Mouse (Mus musculus): ENCODE measurements around the gene Lta.

Lta gene

GRCm38 (mm10) chr17:35175382-35175781, 29.8 kb downstream of the Lta start:
- DNase-seq, result no peak

- DNase-seq, result no peak
Observed at GRCm38 (mm10) chr17:35174201-35174977, 30.8 kb downstream of the Lta start.

DNA sequence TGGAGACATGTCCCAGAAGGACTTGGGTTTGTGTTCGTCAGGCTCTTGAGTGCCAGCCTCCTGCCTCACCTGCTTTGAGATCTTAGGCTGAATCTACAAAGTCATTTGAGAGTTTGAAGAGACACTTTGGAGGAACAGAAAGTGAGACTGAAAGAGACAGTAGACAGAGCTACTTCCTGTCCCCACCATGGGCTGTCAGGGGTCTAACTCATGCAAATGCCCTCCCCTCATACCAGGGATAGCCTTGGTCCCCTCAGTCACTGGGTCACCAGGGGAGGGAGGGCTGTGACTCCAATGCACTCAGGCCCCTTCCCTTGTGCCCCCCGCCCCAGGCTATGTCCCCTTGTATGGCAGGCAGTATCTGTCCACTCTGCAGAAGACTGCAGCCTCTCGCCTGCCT, 31.8 kb downstream of the Lta start:
- no peak for DNase-seq

DNA sequence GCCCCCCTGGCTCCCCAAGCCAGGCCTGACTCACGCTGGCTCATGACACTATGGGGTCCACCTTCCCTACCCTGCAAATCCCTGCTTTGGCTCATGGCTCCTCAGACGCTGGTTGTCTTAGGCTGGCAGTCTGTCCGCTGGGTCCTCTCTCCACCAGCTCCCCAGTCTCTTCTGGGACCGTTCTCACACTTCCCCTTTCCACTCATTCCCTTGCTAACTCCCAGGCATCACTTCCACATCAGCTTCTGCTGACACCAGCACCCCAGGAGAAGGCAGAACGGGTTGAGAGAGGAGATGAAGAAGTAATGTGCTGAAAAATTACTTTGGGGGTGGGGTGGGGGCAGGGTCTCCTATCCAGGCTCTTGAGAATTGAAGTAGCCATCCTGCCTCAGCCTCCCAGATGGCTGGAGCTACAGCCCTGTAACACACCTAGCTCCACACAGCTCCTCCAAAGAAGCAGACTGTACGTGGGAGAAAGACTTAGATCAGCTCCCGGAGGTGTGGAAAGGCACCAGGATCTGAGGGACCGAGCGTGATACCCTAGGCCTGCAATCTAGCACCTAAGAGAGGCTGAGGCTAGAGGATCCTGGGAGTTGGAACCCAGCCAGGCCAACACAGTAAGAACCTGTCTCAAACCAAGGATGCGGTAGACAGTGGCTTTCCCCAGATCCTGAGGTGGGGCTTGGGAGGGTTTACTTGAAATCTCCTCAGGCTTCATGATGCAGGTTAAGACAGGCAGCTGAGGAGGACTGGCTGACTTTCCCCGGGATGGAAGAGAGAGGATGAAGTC, 32.5 kb downstream of the Lta start:
- peak; percentile 53 for DNase-seq

DNA sequence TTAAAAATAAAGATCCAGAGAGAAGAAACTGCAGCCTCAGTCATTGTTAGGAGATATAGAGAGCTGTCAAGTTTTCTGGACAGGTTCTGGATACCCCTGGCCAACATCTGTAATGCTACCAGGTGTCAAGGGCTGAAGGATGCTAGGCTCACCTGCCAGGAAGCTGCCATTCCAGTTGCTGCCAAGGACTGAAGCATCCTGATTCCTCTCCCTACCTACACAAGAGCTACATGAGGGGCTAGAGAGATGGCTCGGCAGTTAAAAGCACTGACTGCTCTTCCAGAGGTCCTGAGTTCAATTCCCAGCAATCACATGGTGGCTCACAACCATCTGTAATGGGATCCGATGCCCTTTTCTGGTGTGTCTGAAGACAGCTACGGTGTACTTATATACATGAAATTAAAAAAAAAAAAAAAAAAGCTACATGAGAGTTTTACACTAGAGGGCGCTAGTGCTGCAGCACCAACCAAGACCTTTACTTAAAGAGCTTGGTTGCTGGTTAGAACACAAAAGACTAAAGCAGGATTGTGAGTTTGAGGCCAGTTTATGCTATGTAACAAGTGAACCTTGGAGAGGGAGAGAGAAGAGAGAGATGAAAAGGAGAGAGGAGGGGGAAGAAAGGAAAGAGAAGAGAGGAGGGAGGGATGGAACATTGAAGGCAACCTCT, 36.5 kb downstream of the Lta start:
- no peak for DNase-seq

DNA sequence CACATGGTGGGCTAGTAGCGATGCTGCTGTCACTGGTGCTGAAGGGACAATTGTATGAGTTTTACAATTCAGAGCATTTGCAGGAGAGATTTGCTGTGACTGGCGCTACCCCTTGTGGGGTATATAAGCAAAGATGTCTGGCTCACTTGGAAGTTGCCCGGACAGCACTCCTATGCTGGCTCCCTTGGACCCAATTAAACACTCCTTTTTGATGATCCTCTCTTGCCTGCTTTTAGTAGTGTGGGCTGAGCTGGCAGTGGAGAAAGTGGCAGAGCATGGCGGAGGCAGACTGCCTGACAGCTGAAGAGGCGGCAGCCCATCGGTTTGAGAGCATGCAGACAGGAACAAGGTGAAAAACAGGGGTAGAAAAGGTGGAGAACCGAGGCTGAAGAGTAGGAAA, 37.4 kb downstream of the Lta start:
- no peak for DNase-seq

DNA sequence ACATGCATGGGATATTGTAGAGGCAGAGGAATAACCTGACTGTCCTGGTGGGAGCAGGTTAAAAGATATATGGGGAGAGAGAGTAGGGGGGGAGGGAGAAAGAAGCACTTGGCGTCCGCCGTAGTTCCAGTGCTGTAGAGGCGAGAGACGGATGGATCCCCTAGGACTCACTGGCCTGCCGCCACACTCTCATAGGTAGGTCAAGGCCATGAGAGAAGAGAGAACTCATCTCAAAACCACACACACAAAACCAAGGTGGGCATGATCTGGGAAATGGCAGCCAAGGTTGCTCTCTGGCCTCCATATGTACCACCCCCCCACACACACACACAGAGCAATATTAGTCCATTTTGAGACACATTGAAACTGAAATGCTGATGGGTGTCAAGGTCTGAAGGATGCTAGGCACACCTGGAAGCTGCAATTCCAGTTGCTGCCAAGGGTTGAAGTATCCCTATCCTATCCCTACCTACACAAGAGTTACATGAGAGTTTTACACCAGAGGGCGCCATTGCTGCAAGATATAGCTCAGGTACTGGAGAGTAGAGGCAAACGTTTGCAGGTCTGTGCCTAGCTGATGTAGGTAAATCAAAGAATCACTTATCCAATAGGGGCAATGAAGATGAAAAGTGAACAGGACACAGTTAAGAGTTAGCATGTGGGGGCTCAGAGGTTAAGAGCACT, 38.7 kb downstream of the Lta start:
- DNase-seq, result peak; percentile 67

DNA sequence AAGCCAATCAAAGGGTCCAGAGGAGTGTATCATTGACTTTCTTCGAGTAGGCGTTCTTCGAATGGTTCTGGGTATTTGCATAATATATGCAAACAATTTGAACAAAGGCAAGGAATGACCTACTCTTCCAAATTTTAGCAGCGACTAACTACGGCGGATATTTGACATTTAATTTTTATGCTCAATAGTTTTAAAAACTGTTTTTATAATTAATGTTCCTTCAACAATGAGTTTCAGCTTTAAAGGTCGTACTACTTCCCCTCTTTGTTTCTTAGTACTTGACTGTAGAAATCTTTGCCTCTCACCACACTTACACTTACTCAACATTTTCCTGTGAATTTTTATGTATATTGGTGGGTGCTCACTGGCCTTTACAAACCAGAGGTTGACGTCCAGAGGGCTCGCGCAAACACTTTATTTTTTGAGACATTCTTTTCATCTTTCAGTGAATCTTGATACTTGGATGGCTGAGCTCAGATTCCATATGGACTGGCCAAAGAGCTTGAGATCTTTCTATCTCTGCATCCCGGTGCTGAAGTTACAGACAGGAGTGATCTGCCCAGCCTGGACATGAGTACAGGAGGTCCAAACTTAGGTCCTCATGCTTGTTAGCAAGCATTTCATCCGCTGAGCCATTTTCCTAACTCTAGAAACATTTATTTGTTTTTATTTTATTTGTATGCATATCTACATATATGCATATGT, 39.5 kb downstream of the Lta start:
- DNase-seq, result no peak

DNA sequence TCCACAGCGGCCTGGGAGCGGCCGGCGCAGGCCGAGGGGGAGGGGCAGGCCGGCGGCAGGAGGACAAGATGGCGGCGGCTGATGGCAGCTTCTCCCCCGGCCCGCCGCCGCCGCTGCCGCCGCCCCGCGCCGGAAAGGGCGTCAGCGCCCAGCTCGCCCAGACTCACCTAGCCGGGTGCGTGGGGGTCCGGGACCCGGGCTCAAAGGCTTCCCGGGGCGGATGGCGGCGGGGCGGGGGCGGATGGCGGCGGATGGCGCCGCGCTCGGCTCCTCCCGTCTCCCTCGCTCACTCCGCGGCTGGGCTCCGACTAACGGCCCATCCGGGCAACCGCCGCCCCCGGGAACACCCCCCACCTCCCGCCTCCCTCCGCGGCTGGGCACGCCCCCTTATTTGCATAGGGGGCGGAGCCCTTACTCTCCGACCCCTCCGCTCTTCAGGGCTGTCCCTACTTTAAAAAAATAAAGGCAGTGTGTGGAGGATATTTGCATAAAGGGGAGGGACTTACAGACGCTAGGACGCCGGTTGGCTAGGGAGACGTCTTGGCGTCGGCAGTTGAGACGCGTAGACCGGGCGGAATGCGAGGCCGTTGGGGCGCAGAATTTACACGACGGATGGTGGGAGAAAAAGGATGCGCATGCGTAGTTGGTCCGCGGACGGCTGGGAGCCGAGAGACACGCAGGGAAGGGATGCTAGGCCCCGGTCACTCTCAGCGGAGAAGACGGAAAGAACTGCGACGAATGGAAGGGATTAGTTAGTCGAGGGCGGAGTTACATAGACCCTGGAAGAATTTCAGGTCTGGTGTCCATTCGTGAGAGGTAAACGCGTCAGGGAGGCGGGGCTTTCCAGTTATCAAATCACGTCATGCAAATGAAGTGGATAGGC, 40.3 kb downstream of the Lta start, which contains the start of gene Prrc2a:
Prrc2a (minus strand) TSS at position 330 of the 883 bp plus-strand sequence.
- peak; percentile 99 for DNase-seq

- DNase-seq, result no peak
Observed at GRCm38 (mm10) chr17:35164218-35164567, 41.0 kb downstream of the Lta start.

- DNase-seq, result no peak
Observed at GRCm38 (mm10) chr17:35163326-35164081, 41.6 kb downstream of the Lta start.

GRCm38 (mm10) chr17:35162730-35163129, 42.4 kb downstream of the Lta start:
- DNase-seq, result no peak

DNA sequence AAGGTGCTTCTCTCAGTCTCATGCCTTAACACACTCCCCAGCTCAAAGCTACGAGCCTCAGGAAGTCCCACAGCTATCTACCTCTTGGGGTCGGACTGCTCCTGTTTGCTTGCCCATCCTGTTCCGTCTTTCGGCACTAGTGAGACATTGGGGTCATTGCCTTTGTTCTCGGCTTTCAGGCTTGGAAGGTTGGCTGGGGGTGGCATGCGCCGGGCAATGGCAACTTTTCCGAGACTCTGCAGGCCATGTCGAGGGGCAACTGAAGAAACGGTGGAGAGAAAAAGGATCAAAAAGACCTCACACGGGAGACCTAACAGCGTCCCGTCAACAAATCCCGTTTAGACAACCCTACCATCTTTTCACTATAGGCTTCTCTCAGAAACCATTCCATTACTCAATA, 43.0 kb downstream of the Lta start:
- no peak for DNase-seq

- DNase-seq, result no peak
Observed at GRCm38 (mm10) chr17:35161421-35161820, 43.7 kb downstream of the Lta start.

GRCm38 (mm10) chr17:35159638-35160037, 45.5 kb downstream of the Lta start:
- no peak for DNase-seq

- no peak for DNase-seq
Observed at GRCm38 (mm10) chr17:35158850-35159593, 46.1 kb downstream of the Lta start.

- no peak for DNase-seq
Observed at GRCm38 (mm10) chr17:35157661-35158175, 47.4 kb downstream of the Lta start.

GRCm38 (mm10) chr17:35157254-35157653, 47.9 kb downstream of the Lta start:
- DNase-seq, result no peak

DNA sequence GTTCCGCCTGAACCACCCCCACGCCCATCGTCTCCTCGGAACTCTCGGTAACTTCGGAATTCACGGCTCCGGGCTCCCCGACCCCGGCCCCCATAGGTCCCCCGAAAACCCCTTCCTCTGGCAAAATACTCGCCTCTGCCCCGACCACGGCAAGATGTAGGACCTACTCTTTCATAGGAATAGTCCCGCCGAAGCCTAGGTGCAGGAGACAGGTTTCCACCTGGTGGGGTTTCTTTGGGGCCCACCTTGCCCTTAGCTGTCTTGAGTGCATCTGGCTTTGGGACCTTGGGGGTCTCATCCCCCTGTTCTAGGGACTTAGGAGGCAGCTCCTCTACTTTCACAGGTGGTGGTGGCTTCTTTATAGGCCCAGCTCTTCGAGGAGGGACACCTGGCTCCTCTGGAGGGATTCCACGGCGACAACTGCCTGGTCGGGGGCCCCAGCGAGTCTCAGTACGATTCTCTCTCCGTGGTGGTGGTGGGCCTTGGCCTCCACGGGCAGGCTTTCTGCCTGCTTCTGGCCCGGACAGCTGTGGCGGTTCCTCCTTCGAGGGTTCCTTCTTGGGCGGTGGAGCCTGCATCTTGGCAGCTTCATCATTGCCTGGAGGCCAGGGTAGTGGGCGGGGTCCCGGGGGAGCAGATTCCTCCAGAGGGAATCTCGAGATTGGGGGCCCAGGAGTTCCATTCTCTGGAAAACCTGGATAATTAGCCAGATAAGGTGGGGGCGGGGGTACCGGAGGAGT, 48.5 kb downstream of the Lta start:
- no peak for DNase-seq

Measured in right cerebral cortex, postnatal 14 days (tissue).